Mouse (Mus musculus): ENCODE data around the gene Mtus2. TPM values are rescaled to one million over a fixed set of nuclear protein-coding genes. Genes with fewer than 3 reads are reported as not detected.
"Not testable (repeated sequence)": the region's sequence is repeated elsewhere in the genome, so short reads cannot be mapped to it uniquely, and the experiment has no call there.

Gene Mtus2
- total RNA-seq, 2 experiments from 2014 or later: 0.49 to 0.77 TPM

DNA sequence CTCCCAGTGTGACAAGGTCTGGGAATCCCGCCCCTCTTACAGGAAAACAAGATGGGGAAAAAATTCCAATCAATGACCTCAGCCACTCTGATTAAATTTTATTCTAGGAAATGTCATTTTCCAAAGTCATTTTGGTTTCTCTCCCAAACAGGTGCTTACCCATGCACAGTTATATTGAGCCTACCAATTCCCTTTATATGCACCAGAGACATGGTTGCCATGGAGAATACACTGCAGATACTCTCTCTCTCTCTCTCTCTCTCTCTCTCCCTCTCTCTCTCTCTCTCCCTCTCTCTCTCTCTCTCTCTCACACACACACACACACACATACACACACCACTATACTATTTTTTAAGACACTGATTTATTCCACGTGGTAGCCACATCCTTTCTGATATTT, 326.1 kb downstream of the Mtus2 start:
- no peak for DNase-seq

DNA sequence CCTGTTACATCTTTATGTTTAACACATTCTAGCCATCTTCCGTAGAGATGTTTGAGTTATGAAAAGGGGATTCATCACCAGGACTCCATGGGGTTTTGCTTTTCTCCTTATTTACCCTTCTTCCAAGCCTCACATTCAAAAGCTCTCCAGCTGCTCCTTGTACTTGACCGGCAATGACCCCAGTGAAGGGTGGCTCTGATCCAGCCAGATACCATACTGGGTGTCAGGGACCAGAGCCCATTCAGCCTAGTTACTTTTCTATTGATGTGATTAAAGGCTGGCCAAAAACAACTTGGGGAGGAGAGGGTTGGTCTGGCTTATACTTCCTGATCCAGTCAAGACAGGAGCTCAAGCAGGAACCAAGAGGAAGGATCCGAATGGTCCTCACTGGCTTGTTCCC, 326.5 kb downstream of the Mtus2 start:
- no peak for DNase-seq

DNA sequence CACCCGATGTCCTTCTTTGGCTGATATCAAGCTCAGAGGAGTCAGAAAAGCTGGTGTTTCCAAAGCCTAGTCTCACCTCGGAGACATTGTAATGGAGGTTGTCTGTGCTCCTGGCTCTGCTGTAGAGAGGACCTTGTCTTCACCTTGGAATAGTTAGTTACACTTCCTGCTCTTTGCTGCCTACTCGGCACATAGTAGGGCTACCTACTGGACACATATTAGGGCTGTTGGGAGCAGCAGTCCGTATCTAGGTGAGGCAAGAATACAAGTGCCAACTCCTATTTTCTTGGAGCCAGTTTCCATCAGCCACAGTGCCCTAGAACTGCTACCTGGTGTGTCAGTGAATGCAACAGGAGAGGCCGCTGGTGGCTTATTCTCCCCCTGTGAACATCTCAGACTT, 330.4 kb downstream of the Mtus2 start:
- no peak for DNase-seq

DNA sequence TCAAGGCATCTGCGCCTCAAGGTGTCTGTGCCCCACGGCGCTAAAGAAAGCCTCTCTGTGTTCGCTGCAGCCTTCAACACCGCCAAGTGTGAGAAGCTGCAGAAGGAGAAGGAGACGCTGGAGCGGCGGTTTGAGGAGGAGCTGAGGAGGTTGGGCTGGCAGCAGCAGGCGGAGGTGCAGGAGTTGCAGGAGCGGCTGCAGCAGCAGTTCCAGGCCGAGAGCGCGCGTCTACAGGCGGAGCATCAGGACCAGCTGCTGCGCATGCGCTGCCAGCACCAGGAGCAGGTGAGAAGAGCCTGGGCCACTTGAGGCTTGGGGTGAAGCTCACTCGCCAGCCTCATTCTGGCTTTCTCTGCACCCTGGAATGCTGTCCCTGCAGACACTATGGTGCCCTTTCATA, 331.7 kb downstream of the Mtus2 start:
- no peak for DNase-seq

DNA sequence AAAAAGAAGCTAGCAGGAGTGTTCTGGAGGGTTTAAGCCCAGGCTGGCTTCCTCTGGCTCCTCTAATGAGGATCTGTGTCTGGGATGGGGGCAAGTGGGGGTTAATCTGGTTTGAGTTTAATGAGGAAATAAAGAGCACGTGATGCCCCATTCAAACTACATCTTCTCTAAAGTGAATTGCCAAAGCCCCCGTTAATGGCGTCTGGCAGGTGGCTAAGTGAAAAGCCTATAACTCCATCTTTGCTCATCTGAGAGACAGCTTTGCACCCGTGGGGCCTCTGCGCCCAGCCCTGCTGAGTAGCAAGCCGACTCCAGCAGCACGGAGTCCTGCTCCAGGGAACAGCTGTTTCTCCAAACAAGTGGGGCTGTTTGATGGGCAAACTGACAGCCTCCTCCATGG, 332.8 kb downstream of the Mtus2 start:
- no peak for DNase-seq

DNA sequence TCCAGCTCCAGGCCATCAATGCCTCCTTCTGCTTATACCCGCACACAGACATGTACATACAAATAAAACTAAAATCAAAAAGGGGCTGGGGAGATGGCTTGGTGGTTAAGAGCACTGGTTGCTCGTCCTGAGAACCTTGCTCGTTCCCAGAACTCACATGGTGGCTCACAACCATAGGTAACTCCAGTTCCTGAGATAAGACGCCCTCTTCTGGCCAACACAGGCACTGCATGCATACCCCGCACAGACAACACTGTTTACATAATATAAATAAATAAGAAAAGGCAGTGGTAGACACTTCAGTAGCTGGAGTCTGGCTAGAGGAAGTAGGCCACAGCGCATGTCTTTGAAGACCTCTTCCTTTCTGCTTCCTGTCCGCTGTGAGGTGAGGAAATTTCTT, 335.7 kb downstream of the Mtus2 start:
- no peak for DNase-seq

DNA sequence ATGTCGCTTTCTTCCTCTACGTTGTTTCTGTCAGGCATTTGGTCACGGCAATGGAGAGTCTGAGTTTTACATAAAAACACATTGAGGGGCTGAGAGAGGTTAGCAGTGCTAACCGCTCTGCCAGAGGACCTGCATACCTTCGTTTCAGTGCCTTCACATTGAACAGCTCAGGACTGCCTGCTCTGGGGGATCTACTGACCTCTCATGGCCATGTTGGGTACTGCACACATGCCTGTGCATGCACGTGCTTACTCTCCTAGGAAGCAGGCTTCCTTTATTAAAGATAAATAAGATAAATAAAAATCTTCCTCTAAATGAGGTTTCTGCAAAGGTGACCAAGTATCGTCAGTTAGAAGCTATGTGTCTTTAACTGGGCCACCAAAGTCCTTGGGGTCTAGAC, 336.2 kb downstream of the Mtus2 start:
- peak; percentile 12 for DNase-seq

DNA sequence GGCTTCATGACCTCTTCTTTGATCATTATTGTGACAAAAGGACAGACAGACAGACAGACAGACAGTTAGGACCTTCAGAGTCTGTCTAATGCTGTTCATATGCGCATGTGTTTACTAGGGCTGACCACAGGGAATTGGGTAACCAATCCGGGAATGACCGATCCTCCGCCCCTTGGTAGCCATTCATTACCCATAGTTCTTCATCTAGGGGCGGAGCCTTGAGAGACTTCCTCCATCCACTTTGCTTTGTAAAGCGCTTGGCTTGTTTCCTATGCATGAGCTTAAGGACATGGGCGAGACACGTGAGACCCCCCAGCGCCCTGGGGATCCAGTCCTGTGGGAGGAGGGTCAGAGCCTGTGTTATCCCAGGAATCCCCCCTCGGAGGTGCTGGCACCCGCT, 345.8 kb downstream of the Mtus2 start:
- DNase-seq: no peak

DNA sequence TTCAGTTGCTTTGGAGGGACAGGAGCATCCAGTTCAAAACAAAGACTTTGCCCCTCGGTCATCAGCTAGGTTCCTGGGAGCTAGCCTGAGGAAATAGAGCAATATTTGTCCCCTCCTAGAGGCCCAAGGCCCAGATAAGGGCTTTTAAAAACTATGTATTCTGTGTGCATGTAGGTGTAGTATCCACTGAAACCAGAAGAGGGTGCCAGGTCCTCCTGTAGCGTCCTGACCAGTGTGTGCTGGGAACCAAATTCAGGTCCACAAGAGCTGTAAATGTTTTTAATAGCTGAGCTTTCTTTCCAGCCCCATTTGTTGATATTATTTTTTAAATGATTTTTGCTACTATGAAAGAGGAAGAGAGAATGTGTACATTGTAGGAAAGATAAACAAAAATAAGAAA, 347.0 kb downstream of the Mtus2 start:
- no peak for DNase-seq

DNA sequence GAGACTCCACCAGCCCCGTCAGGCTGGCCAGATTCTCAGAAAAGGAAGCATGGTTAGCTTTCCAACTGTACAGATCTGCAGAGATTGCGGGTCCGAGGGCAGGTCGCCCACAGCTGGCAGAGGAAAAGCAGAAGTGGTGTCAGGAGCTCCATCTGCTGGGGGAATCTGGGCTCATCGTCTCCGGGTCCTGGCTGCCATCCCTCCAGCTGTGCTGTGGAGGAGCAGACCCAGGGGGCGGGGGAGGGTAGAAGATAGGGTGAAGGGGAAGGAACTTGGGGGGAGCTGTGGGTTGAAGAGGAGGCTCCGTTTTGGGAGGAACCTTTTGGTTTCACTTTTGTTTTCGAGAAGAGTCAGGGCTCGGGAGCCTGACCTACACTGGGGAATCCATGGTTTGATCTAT, 353.7 kb downstream of the Mtus2 start:
- peak; percentile 12 for DNase-seq

DNA sequence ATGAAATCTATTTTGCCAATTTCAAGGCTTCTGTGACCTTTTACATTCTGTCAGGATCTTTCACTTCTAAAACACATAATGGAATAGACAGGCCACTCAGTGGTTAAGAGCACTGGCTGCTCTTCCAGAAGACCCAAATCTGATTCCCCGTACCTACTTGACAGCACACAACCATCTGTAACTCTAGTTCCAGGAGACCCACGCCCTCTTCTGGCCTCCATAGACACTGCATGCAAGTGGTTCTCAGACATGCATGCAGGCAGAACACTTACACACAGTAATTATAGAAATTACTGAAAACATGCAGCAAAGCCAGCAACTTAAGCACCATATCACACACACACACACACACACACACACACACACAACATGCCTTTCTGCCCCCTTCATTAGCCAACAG, 355.3 kb downstream of the Mtus2 start:
- DNase-seq: no peak

DNA sequence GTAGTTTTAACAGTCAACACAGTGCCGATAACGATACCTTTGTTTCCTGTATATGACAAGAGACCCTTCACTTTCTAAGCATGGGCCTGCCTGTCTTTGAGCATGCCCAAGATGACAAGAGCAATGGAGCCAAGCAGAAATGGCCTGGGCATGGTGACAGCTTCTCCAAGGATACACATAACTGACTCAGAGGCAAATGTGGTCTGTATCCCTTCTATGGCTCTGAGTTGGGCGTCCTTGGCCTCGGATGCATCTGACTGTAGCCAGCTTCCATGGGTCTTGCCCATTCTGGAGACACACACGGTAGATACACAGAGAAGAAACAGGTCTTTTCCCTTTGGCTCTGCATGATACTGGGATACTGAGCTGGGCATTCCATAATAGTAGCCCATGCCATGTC, 357.8 kb downstream of the Mtus2 start:
- DNase-seq: no peak

DNA sequence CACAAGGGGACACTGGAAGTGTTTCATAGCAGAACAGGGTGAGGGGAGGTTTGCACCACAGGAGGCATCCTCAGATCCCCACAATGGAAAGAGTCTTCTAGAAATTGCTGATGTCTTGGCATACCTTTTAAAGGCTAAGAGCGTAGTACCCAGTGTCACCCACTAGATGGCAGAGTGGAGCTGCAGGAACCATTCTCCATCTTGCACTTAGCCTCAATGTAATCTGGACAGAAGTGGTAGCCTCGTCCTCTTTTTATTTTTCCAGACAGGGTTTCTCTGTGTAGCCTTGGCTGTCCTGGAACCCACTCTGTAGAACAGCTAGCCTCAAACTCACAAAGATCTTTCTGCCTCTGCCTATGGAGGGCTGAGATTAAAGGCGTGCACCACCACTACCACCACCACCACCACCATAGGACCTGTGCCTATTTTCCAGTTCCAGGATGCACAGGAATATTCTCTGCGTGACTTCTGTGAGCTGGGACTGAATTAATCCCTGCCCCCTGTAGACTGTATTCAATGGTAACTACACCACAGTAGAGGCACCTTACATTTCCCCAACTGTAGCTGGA, 368.3 kb downstream of the Mtus2 start:
- DNase-seq: no peak

DNA sequence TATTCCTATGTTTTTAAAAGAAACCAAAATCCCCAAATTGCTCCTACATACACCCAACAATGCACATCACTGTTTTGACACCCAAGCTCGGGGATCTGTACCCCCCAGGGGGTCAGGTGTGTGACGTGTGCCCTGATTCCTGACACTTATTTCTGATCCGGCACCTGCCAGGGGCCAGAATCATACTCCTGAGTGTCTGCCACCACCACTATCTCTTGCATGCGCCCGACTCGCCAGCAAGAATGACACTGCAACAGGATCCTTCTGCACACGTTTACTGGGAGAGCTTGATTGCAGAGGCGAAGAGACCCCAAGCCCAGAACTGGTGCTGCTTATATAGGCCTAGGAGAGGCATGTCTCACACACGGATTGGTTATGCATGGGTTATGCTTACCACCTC, 369.2 kb downstream of the Mtus2 start:
- not testable (repeated sequence) for DNase-seq

DNA sequence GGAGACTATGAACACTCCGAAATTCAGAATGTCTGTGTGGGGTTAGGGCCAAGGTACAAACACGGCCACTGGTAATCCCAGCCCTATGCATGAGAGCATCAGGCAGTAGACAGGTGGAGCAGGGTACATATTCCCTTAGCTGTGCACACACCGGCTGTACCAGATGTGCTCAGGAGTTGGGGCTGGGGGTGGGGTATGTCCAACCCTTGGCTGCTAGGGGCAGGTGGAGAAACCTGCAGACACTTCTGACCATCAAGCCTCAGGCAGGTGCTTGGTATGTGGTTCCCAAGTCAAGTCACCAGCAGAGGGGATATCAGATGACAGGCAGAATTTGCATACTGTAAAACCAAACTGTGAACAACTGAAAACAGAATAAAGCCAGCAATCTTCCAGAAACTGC, 371.9 kb downstream of the Mtus2 start:
- no peak for DNase-seq

DNA sequence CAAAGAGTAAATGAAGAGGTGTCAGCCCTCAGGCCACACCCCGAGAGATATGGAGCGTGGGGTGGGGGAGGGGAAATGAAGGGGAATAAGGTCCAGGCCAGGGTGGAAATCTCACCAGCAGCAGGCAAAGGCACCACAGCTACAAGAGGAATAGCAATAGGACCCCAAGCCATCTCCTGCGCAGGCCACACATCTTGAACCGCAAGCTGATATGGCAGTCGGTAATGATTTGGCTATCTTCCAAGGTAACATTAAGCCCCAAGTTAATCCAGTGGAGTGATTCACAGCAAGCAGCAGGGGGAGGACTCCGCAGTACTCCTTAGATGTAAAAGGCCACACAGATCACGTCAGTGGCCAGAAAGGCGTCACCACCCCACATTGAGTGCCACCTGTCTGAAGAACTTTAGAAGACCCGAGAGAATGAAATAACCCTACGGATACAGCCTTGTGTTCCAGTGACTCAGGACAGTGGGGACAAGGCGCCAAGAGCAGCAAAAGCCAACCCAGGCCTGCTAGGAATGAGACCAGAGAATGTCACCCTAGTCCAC, 374.2 kb downstream of the Mtus2 start:
- no peak for DNase-seq

DNA sequence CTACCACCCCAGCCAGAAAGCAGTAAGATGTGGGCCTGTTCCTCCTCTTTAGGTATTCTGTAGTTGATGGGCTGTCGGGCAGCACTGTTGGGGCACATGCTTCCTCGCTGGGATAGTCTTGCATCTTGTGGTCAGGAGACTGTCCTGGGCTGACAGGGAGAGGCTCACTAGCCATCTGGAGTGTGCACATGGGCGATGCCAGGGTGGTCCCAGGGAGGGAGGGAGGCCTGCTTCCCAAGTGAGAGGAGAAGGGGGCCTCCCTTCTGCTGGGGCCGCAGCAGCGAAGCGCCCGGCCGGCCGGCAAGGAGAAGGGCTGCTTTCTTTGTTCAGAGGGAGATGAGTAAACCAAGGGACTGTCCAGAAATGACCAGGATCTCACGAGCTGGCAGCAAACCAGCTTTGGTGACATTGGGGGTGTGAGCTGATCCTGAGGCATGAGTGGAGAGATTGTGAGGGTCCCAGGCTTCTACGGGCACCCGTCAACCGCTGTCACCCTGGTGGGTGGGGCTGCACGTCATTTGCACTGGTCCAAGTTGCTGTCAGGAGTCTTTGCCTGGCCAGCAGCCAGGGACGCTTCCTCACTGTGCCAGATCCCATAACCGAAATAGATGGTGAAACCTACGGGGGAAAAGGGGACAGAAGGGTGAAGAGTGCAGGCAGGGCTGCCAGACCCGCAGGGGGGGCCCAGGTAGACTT, 375.0 kb downstream of the Mtus2 start:
- DNase-seq: no peak

DNA sequence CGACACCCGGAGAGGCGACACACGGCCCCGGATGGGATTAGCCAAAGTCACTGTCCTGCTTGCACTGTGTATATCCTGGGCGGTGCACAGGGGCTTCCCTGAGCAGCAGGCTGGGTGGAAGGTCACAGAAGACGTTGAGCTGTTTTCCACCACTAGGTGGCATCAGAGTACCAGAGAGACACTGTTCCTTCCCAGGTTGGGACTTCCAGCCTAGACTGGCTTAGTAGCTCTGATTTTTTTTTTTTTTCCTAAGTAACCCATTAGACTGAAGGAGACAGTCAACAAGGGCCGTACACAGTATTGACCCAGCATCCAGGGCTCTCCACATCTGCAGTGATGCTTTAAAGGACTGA, 375.5 kb downstream of the Mtus2 start:
- peak; percentile 74 for DNase-seq

DNA sequence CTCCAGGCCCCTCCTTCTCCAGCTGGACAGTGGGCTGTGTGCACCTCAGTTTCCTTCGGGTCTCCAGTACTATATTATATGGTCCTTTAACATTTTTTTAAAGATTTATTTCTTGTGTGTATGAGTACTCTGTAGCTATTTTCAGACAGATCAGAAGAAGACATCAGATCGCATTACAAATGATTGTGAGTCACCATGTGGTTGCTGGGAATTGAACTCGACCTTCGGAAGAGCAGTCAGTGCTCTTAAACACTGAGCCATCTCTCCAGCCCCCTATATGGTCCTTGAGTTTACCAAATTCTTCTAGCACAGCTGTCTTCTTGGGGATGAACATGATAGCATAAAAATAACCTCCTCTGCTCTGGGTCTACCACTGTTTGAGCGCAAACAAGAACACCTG, 382.0 kb downstream of the Mtus2 start:
- DNase-seq: no peak

DNA sequence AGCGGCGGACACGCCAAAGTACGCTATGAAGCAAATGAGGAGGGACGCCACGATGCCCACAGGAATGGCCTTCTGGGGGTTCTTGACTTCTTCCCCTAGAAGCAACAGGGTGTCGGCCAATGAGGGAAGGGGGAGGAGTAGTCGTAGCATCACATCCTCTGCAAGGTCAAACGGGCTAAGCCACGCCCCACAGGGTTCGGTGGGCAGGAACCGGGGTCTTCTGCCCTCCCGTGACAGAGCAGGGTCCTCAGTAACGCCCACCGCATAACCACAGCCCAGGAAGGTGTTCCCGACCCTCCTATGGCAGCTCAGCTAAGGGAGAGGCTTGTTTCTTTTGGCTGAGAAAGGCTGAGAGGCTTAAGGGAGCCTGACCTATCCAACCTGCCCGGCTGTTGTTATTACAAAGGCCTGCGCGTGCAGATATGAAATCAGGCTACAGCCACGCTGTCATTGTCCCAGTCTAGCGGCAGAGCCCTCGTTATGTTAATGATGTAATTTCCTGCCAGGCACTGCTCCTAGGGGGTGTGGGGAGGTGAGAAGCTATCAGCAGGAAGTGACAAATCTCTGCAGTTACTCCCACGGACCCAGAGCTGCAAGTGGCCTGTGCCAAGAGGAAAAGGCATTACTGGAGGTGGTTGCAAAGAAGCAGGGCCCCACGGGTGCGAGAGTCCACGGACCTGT, 385.1 kb downstream of the Mtus2 start:
- DNase-seq: no peak

DNA sequence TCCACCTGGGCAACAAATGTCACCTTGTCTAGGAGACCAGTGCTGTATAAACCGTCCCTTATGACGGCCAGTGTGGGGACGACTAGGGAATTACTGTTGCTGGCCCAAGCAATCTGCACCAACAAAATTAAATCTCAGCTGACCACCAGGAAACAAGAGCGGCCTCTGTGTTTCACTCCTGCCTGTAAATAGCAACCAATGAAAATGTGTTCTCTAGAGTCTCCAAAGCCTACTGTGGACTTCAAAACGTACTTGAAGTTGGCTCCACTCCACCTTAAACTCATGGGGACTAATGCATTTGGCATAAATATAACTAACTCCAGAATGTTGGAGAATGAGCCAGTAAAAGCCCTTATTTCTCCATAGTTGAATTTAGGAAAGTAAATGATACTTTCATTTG, 387.3 kb downstream of the Mtus2 start:
- no peak for DNase-seq

DNA sequence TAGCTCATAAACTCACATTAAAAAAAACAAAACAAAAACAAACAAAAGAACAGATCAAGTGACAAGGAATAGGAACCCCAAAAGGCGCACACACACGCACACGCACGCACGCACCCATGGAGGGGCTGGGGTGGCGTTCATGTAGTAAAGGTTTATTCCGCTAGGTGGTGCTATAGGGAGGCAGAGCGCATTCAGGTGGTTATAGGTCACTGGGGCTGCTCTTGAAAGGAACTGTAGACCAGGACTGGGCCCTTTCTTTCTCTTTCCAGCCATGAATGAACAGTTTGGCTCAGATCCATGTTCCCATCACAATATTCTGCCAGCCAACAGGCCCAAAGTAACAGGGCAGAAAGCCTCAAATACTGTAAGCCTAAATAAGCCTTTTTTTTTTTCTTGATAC, 389.4 kb downstream of the Mtus2 start:
- no peak for DNase-seq

DNA sequence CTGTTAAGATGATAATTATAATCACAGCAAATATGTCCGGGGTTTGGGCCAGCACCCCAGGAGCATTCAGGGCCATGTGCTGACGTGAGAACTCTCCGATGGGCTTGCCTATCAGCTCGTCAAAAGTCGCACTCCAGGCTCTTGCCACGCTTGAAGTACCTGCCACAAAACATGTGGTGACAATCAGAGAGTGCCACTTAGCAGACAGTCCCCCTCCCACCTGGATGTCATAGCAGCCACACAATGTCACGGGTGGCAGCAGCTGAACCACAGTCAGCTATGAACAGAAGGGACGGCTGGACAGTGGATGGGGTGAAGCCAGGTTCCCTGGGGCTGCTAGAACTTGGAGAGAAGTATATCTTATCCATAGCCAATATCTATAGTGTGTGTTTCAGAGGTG, 391.0 kb downstream of the Mtus2 start:
- DNase-seq: no peak

Measured in gastrocnemius, postnatal 10 days (tissue).